Comparison of ENCODE assay signal across 8 mouse cellular contexts in the genomic region with DNA sequence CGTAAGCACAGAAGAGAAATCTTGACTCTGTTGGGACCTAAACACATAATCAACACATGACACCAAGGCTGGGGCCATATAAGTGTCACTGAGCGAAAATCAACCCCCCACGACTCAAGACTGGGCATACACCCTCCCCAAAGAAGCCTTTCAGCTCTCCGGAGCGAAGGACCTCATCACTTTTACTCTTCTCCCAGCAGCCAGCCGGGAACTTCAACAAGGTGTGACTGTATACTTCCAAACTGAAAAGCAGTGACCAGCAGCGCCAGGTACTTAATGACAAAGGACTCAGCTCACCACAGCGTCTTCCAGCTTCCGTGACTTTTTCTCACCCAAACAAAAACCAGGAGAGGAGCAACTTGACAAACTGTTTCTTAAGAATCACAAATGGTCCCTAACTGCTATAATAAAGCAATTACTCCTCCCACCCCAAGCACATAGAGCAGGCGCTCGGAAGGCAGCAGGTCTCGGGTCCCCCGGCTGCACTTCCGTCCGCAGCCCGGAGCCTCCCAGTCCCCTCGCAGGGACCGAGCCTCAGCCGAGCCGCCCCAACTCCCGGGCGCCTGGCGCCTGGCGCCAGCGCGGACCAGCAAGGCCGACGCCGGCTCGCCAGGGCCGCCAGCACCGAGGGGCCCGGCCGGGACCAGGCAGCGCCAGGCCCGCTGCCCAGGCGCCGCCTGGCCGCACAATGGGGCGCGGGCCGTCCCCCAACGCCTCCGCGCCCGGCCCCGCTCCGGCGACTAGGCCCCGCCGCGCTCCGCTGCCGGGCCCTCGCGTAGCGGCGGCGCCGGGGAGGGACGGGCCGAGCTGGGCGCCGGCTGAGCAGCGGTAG. TPM values are rescaled to one million over a fixed set of nuclear protein-coding genes. Genes with fewer than 3 reads are reported as not detected.
DNase-seq lines count a peak whose midpoint lies in the region; ATAC-seq and TF ChIP-seq lines count a peak whose summit lies in the region.

No protein-coding gene starts in this region.

- peak overlapping the region; percentile 86 to 95 for H3K27ac ChIP-seq in heart, embryonic 14.5 days (replicated peaks in 1 of 2; ENCODE audit: control insufficient read depth in 1 of 2, insufficient read depth in 1 of 2, low read depth in 2 of 2, low read length in 2 of 2)
- H3K27ac ChIP-seq in kidney, postnatal 0 days = peak overlapping the region; percentile 97
- H3K27ac ChIP-seq in liver, embryonic 15.5 days (replicated peaks) = peak overlapping the region; percentile 93
- H3K27ac ChIP-seq in stomach, embryonic 15.5 days = peak overlapping the region; percentile 95

- H3K36me3 ChIP-seq in erythroblast, embryonic 14.5 days (ENCODE audit: control insufficient read depth) = peaks cover 32% of the 10 kb centered on the region
- no peaks in the 10 kb centered on the region for H3K36me3 ChIP-seq in heart, embryonic 14.5 days (ENCODE audit: control insufficient read depth, insufficient read depth, low read length)
- no peaks in the 10 kb centered on the region for H3K36me3 ChIP-seq in kidney, postnatal 0 days (ENCODE audit: insufficient read depth, low read length)
- peaks cover 3% of the 10 kb centered on the region for H3K36me3 ChIP-seq in liver, embryonic 15.5 days (replicated peaks)
- no peaks in the 10 kb centered on the region for H3K36me3 ChIP-seq in stomach, embryonic 15.5 days

- H3K4me2 ChIP-seq in heart, embryonic 14.5 days (ENCODE audit: low read length) = peak overlapping the region; percentile 93
- peak overlapping the region; percentile 86 for H3K4me2 ChIP-seq in kidney, postnatal 0 days (ENCODE audit: low read length)
- peak overlapping the region; percentile 85 for H3K4me2 ChIP-seq in liver, embryonic 15.5 days
- peak overlapping the region; percentile 80 for H3K4me2 ChIP-seq in stomach, embryonic 15.5 days

- ATAC-seq in heart, embryonic 14.5 days (ENCODE audit: insufficient number of reproducible peaks, insufficient read depth, low FRiP score, low read depth) = peak; percentile 77
- peak; percentile 86 for ATAC-seq in kidney, postnatal 0 days (replicated peaks; ENCODE audit: low FRiP score, low read depth)
- peak; percentile 73 for ATAC-seq in liver, embryonic 15.5 days (ENCODE audit: insufficient read depth)
- ATAC-seq in stomach, embryonic 15.5 days (ENCODE audit: insufficient read depth, low FRiP score, low read depth) = peak; percentile 76

- peak; percentile 75 for DNase-seq in A20 (ENCODE audit: low read depth, low spot score)
- DNase-seq in adrenal gland, postnatal 14 days = peak; percentile 84
- peak; percentile 80 for DNase-seq in kidney, postnatal 0 days (ENCODE audit: low spot score)
- DNase-seq in natural killer cell, adult 2 months (ENCODE audit: low spot score in 2 of 2) = peak; percentile 51 to 56

- H3K4me3 ChIP-seq in erythroblast, embryonic 14.5 days (replicated peaks) = peak overlapping the region; percentile 93
- H3K4me3 ChIP-seq in heart, embryonic 14.5 days (ENCODE audit: control insufficient read depth in 1 of 2, insufficient read depth in 1 of 2, low read depth in 1 of 2, low read length in 2 of 2) = peak overlapping the region; percentile 92 to 96
- peak overlapping the region; percentile 90 for H3K4me3 ChIP-seq in kidney, postnatal 0 days (replicated peaks; ENCODE audit: low read depth, low read length)
- peak overlapping the region; percentile 97 for H3K4me3 ChIP-seq in liver, embryonic 15.5 days (replicated peaks)
- peak overlapping the region; percentile 94 for H3K4me3 ChIP-seq in stomach, embryonic 15.5 days (replicated peaks)

- no peaks in the 10 kb centered on the region for H3K9me3 ChIP-seq in erythroblast, embryonic 14.5 days (ENCODE audit: control insufficient read depth, low read length)
- H3K9me3 ChIP-seq in heart, embryonic 14.5 days (ENCODE audit: control insufficient read depth, low read length) = no peaks in the 10 kb centered on the region
- H3K9me3 ChIP-seq in kidney, postnatal 0 days (replicated peaks; ENCODE audit: low read length) = no peaks in the 10 kb centered on the region
- no peaks in the 10 kb centered on the region for H3K9me3 ChIP-seq in liver, embryonic 15.5 days (replicated peaks)
- no peaks in the 10 kb centered on the region for H3K9me3 ChIP-seq in stomach, embryonic 15.5 days

- peak overlapping the region; percentile 97 for H3K9ac ChIP-seq in heart, embryonic 14.5 days (ENCODE audit: low read length)
- H3K9ac ChIP-seq in kidney, postnatal 0 days (ENCODE audit: low read depth, low read length) = peak overlapping the region; percentile 99
- peak overlapping the region; percentile 100 for H3K9ac ChIP-seq in liver, embryonic 15.5 days
- H3K9ac ChIP-seq in stomach, embryonic 15.5 days = peak overlapping the region; percentile 99

- 1% methylated on average over 63 of the region's 65 CpGs for WGBS in heart, embryonic 14.5 days
- under 1% methylated on average over 54 of the region's 65 CpGs for WGBS in kidney, postnatal 0 days
- under 1% methylated on average over 50 of the region's 65 CpGs for WGBS in liver, embryonic 15.5 days (ENCODE audit: insufficient replicate concordance)
- WGBS in stomach, embryonic 15.5 days = under 1% methylated on average over 61 of the region's 65 CpGs

- TF ChIP-seq CTCF in kidney, postnatal 0 days (IDR thresholded peaks at IDR 0.05; ENCODE audit: low read depth) = no peak

- H3K4me1 ChIP-seq in erythroblast, embryonic 14.5 days (ENCODE audit: control insufficient read depth) = peaks cover 60% of the 10 kb centered on the region
- H3K4me1 ChIP-seq in heart, embryonic 14.5 days (ENCODE audit: control insufficient read depth in 2 of 2, insufficient read depth in 2 of 2, low read length in 2 of 2) = peaks cover 10 to 32% of the 10 kb centered on the region in 2 experiments
- H3K4me1 ChIP-seq in kidney, postnatal 0 days (replicated peaks; ENCODE audit: insufficient read depth, low read length) = peaks cover 4% of the 10 kb centered on the region; the same call in 1 of the 2 replicates
- H3K4me1 ChIP-seq in liver, embryonic 15.5 days (replicated peaks) = peaks cover 50% of the 10 kb centered on the region
- peaks cover 21% of the 10 kb centered on the region; the same call in 1 of the 2 replicates for H3K4me1 ChIP-seq in stomach, embryonic 15.5 days

- H3K27me3 ChIP-seq in erythroblast, embryonic 14.5 days (ENCODE audit: control insufficient read depth) = no peaks in the 10 kb centered on the region
- no peaks in the 10 kb centered on the region for H3K27me3 ChIP-seq in heart, embryonic 14.5 days (ENCODE audit: control insufficient read depth, insufficient read depth, low read length)
- H3K27me3 ChIP-seq in kidney, postnatal 0 days (ENCODE audit: insufficient read depth, low read length) = no peaks in the 10 kb centered on the region
- H3K27me3 ChIP-seq in liver, embryonic 15.5 days = no peaks in the 10 kb centered on the region
- H3K27me3 ChIP-seq in stomach, embryonic 15.5 days (replicated peaks) = no peaks in the 10 kb centered on the region

RNA-seq across cellular contexts. Expression of gene Dcun1d1, which starts 5.1 kb away (rescaled TPM):
- 57.7 and 60.2 TPM in 2 replicates for total RNA-seq in adrenal gland, postnatal 14 days (2021)
- polyA plus RNA-seq in erythroblast, embryonic 14.5 days (2012) = 0.67 and 0.95 TPM in 2 replicates
- 81.2 and 86.0 TPM in 2 replicates for polyA plus RNA-seq in heart, embryonic 14.5 days (2014; fragmentation: Nextera tagmentation; extraction: Ambion mirVana)
- polyA plus RNA-seq in kidney, postnatal 0 days (2015; fragmentation: Nextera tagmentation; extraction: Ambion mirVana) = 94.9 and 102 TPM in 2 replicates
- polyA plus RNA-seq in liver, embryonic 15.5 days (2015; fragmentation: Nextera tagmentation; extraction: Ambion mirVana) = 85.6 and 91.5 TPM in 2 replicates
- 93.3 and 104 TPM in 2 replicates for polyA plus RNA-seq in stomach, embryonic 15.5 days (2015; fragmentation: Nextera tagmentation; extraction: Ambion mirVana)

Comparison
In these comparisons a context has a peak if more than half of its experiments do, and no peak if none do; other contexts are left out.
1. Peak in every context shown above with its lines: DNase-seq, ATAC-seq, H3K4me3 ChIP-seq and H3K27ac ChIP-seq.
2. RNA of gene Dcun1d1, which starts 5.1 kb away (polyA plus RNA-seq): 93.3 to 104 TPM in stomach, embryonic 15.5 days, 94.9 to 102 TPM in kidney, postnatal 0 days, 85.6 to 91.5 TPM in liver, embryonic 15.5 days and 81.2 to 86.0 TPM in heart, embryonic 14.5 days; 0.67 to 0.95 TPM in erythroblast, embryonic 14.5 days; every median in the first group is over 10 times any median in the second.